Mouse (Mus musculus) heart, postnatal 0 days (tissue): Measurements from ENCODE around the gene Prune1.

Experiments used
- CTCF ChIP-seq: IDR thresholded peaks from 2 replicates; pipeline ENCODE4 v1.5.1; 2016; ENCODE audit warnings: antibody characterized with exemption, control low read depth, low read depth
- EP300 ChIP-seq: IDR thresholded peaks from 2 replicates; pipeline ENCODE4 v1.6.1; 2016; ENCODE audit warnings: antibody characterized with exemption, low read depth

DNA sequence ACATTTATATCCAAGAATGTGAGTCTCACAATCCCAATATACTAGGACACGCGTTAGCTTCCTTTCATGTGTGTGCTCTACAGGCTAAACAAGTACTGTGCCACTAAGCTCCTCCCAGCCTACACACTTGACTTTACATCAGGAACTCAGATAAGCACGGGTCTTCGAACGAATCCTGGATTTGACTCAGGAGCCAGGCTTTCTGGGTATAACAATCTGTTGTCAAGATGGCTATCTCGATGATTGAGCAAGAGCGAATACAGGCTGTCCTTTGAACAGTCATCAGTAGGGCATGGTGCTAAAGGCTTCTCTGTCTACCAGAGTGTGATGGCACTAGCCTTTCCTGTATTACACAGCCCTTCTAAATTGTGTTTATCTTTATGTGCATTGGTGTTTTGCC, 16.1 kb upstream of the Prune1 start:
- TF ChIP-seq CTCF, result no peak
- TF ChIP-seq EP300, result no peak
